Mouse (Mus musculus): Measurements from ENCODE around the gene Osbpl5. TPM values are rescaled to one million over a fixed set of nuclear protein-coding genes. Genes with fewer than 3 reads are reported as not detected.

Gene Osbpl5
- polyA plus RNA-seq, 2 experiments from 2014 or later: 18.3 to 29.2 TPM

GRCm38 (mm10) chr7:143753990-143754715, 2.6 kb downstream of the Osbpl5 start:
- ATAC-seq: no peak

- ATAC-seq: no peak
Measured at GRCm38 (mm10) chr7:143752606-143753005, 4.2 kb downstream of the Osbpl5 start.

GRCm38 (mm10) chr7:143752056-143752455, 4.7 kb downstream of the Osbpl5 start:
- ATAC-seq: no peak

- ATAC-seq: no peak
Measured at GRCm38 (mm10) chr7:143751380-143751779, 5.4 kb downstream of the Osbpl5 start.

GRCm38 (mm10) chr7:143749045-143749444, 7.7 kb downstream of the Osbpl5 start:
- no peak for ATAC-seq

GRCm38 (mm10) chr7:143748041-143748868, 8.5 kb downstream of the Osbpl5 start:
- ATAC-seq: peak; percentile 90

GRCm38 (mm10) chr7:143740653-143741052, 16.1 kb downstream of the Osbpl5 start:
- ATAC-seq: no peak

GRCm38 (mm10) chr7:143739511-143740461, 17.0 kb downstream of the Osbpl5 start:
- peak; percentile 92 for ATAC-seq

- no peak for ATAC-seq
Measured at GRCm38 (mm10) chr7:143738601-143739006, 18.2 kb downstream of the Osbpl5 start.

- no peak for ATAC-seq
Measured at GRCm38 (mm10) chr7:143738194-143738593, 18.6 kb downstream of the Osbpl5 start.

GRCm38 (mm10) chr7:143733746-143734145, 23.0 kb downstream of the Osbpl5 start:
- no peak for ATAC-seq

GRCm38 (mm10) chr7:143729886-143730285, 26.9 kb downstream of the Osbpl5 start:
- ATAC-seq: no peak

- no peak for ATAC-seq
Measured at GRCm38 (mm10) chr7:143726396-143726795, 30.4 kb downstream of the Osbpl5 start.

GRCm38 (mm10) chr7:143723841-143724240, 32.9 kb downstream of the Osbpl5 start:
- peak; percentile 23 for ATAC-seq

GRCm38 (mm10) chr7:143722646-143723045, 34.1 kb downstream of the Osbpl5 start:
- ATAC-seq: no peak

GRCm38 (mm10) chr7:143717811-143718210, 39.0 kb downstream of the Osbpl5 start:
- ATAC-seq: no peak

- peak; percentile 35 for ATAC-seq
Measured at GRCm38 (mm10) chr7:143713421-143713820, 43.4 kb downstream of the Osbpl5 start.

- ATAC-seq: peak; percentile 96
Measured at GRCm38 (mm10) chr7:143712771-143713348, 43.9 kb downstream of the Osbpl5 start.

- no peak for ATAC-seq
Measured at GRCm38 (mm10) chr7:143712023-143712422, 44.8 kb downstream of the Osbpl5 start.

GRCm38 (mm10) chr7:143711381-143711780, 45.4 kb downstream of the Osbpl5 start:
- no peak for ATAC-seq

GRCm38 (mm10) chr7:143709395-143709794, 47.4 kb downstream of the Osbpl5 start:
- ATAC-seq: no peak
